Mouse (Mus musculus) yolk sac, embryonic 10.5 days (tissue): ENCODE results near the gene Tmem239.
A peak's percentile ranks its signal among the peaks of the same experiment; 100 is the strongest.

ENCODE experiments used
- DNase-seq: peaks from one replicate; pipeline ENCODE4 v3.0.0-alpha.2; 2017; ENCODE audit warnings: low spot score

Tmem239 gene

DNA sequence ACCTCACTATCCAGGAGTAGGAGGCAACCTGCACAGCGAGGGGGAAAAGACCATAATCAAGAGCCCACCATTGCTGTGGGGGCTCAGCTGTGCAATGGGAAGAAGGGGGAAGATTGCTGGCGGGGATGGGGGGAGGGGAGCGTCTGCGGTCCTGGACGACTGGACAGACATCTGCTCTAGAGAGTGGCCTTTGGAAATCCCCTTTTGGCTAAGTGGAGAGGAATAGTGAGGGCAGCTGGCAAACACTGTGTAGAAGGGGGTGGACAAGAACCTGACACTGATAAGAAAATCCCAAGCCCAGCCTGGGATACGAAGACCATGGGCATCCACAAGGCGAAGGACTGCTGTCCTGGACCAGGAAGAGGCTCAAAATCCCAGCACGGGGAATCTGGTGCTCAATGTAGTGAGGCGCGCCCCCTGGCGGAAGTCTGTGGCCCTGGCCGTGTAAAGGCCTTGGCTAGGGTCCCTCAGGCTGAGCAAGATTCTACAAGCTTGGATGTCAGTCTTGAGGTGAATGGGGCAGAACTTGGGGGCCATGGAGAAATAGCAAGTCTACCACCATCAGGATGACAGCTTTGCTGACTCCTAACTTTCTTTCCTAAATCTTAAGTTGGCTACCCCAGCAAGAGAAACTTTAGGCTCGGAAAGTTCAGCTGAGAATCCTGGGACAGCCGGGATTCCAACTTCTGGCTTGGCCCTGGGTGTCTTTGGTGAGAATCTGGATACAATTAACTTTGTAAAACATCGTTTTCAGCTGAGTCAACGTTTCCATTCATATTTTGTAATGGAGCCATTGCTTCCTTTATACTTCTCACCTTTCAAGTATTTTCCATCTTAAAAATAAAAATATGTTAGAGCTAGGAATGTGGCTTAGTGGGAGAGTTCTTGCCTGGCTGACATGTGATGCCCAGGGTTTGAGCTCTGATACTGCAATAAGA, 5.5 kb downstream of the Tmem239 start:
- peak; percentile 60 for DNase-seq

DNA sequence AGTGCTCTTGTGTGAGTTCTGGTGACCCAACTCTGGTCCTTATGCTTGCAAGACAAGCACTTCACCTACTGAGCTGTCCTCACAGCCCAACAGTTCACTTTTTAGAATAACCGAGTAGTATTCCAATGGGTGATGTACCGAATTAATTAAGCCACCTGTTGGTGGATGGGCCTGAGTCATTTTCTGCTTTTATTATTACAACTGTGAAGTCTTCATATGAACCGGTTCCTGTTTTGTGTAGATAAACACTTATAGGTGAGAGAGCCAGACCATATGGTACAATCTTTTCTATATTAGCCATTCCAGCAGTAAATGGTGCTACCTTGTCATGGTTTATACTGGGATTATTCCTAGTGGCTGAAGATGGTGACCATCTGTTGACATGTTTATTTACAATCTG, 6.5 kb downstream of the Tmem239 start:
- no peak for DNase-seq

- no peak for DNase-seq
These were observed 8.0 kb downstream of the Tmem239 start for GRCm38 (mm10) chr2:130414094-130414856.

DNA sequence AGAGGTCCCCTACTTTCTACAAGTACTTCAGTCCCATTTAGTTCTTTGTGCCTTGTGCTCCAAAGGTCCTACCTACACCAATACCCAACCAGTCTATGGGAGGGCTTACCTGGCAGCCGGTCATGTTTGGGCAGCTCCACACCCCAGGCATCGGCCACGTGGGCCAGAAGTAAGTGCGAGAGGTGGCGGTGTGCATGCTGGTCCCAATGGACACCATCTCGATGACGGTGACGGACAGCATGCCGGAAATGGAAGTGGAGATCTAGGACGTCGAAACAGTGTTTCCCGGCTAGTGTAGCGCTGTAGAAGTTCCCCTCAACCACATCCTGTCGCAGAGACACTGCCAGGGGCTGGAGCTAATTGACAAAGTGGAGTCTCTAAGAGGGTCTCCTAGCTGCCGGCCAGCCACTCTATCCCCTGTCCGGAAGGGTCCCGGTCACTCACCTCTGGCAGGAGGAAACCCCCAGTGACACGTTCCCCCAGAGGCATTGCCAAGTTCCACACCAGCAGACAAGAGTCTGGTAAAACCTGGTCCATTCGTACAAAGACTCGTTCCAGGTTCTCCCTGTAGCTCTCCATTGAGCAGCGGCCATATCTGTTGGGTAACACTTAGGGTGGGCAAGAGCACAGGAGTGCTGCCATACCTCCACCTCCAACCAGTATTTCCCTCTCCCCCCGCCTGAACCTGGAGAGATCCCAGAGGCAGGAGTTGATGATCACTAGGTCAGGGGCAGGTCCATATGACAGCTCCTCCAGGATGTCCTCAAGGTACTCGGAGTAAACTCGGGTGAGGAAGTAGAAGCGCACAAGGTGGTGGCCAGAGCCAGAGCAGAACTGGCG, 15.7 kb downstream of the Tmem239 start:
- no peak for DNase-seq

- DNase-seq = peak; percentile 84
These were observed 17.3 kb downstream of the Tmem239 start for GRCm38 (mm10) chr2:130423397-130424125.

GRCm38 (mm10) chr2:130424126-130424853, 18.0 kb downstream of the Tmem239 start, which contains the start of the genes Vps16 and Pced1a:
TSS of gene Vps16 (plus strand) at chr2:130424339.
TSS of gene Pced1a (minus strand) at chr2:130424701.
- DNase-seq = peak; percentile 93

GRCm38 (mm10) chr2:130425112-130425511, 18.8 kb downstream of the Tmem239 start:
- DNase-seq = no peak

GRCm38 (mm10) chr2:130429851-130430250, 23.6 kb downstream of the Tmem239 start:
- DNase-seq = no peak

- DNase-seq = no peak
These were observed 24.2 kb downstream of the Tmem239 start for GRCm38 (mm10) chr2:130430484-130430883.

GRCm38 (mm10) chr2:130432157-130432556, 25.9 kb downstream of the Tmem239 start:
- no peak for DNase-seq

- no peak for DNase-seq
These were observed 26.9 kb downstream of the Tmem239 start for GRCm38 (mm10) chr2:130433152-130433551.

- DNase-seq = no peak
These were observed 30.5 kb downstream of the Tmem239 start for GRCm38 (mm10) chr2:130436769-130437168.

- no peak for DNase-seq
These were observed 32.6 kb downstream of the Tmem239 start for GRCm38 (mm10) chr2:130438861-130439260.

- DNase-seq = no peak
These were observed 33.7 kb downstream of the Tmem239 start for GRCm38 (mm10) chr2:130439840-130440480.

- DNase-seq = no peak
These were observed 35.9 kb downstream of the Tmem239 start for GRCm38 (mm10) chr2:130442162-130442561.

- no peak for DNase-seq
These were observed 42.2 kb downstream of the Tmem239 start for GRCm38 (mm10) chr2:130448449-130448848.

DNA sequence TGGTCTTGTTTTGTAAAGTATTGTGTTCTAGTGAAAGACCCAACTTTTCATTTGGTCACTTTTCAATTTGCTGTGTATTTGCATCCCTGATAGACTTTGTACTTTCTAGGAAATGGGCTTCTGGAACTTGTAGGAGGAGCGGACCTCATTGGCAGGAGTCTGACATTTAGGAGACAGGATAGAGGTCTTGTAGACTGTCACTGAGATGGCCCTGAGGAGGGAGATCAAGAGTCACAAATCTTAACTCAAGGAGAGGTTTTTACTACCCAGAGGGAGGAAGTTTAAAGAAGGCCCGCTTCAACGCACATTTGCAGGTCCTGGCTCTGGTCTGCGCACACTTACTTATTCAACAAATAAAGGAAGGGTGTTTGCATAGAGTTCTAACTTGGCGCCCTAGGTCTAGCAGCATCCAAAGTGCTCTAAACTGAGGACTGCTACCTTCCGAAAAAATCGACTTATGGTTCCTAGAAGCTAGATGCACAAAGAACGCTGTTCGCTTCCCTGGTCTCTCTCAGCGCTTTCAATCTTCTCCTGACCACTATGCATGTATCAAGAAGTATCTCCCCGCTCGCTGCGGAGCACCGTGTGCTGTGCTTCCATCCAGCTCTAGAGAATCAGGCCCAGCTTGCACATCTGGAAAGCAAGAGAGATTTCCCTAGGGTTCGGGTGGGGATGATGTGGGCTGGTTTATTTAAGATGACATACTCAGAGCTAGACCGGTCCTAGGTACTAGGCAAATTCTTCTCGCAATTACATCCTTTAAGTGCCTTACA, 42.9 kb downstream of the Tmem239 start:
- DNase-seq = no peak

DNA sequence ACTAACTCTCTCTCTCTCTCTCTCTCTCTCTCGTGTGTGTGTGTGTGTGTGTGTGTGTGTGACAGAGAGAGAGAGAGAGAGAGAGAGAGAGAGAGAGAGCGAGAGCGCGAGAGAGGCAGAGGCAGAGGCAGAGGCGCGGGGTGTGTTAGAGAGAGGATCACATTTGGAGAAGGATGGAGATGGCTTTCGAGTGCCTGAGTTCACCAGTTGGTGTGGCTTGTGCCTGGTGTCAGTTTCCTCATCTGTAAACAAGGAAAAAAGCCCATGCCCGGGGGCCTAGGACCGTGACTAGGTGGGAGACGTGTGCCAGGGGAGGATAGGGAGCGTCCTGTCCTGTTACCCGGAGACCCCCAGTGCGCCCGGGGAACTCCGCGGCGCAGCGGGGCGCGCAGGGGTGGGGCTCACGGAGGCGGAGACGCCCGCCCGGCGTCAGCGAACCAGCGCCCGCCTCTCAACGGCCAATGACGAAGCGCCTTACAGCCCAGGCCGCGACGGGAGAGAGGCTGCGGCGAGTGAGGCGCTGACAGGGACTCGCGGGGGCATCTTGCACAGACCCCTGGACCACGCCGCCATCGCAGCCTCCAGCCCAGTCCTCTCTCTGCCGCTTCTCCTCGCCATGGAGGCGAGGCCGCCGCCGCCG, 43.6 kb downstream of the Tmem239 start, which contains the start of gene Ptpra:
Ptpra (plus strand) TSS at position 485 of the 640 bp plus-strand sequence.
- DNase-seq = peak; percentile 92

GRCm38 (mm10) chr2:130450434-130450796, 44.1 kb downstream of the Tmem239 start:
- DNase-seq = no peak
